Mouse (Mus musculus): Measurements from ENCODE around the gene Mindy3.

GRCm38 (mm10) chr2:12314028-12314427 is 105.2 kb downstream of the Mindy3 start:
- TF ChIP-seq CTCF (IDR thresholded peaks at IDR 0.05; ENCODE audit: low read depth) = no peak
- no peak for TF ChIP-seq EP300 (IDR thresholded peaks at IDR 0.05; ENCODE audit: low read depth)

Measured in liver, embryonic 14.5 days (tissue).